ENCODE assay signal across 7 mouse cellular contexts in the genomic region with DNA sequence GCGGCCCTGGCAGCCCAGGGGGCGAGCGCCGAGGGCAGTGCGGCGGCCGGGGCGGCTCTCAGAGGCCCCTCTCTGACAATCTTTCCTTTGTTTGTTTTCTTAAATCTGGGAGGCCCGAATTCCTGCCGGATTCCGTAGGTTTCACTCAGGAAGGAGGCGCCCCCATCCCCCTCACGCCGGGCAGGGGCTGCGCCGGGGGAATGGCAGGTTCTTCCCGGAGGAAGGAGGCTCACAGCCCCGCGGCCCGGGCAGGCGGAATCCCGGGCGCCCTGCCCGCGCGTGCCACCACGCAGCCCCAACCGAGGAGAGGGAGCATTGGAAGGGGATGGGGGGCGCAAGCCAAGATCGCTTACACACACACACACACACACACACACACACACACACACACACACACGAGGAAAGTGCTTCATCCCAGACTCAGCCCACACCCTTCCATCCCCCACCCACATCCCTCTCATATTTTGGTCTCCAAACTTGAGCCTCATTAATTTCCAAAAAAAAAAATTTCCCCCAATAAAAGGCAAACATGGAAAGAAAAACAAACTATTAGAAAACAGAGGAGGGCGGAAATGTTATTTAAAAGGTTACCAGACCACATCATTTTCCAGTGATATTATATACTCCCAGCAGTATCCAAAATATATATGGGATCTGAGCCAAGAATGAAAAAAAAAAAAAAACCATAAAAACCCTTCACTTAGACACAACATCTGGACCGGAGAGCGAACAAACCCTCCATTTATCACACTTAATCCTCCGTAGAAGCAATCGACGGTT. TPM values are rescaled to one million over a fixed set of nuclear protein-coding genes. Genes with fewer than 3 reads are reported as not detected.
DNase-seq lines count a peak whose midpoint lies in the region; ATAC-seq and TF ChIP-seq lines count a peak whose summit lies in the region.

No protein-coding gene starts in this region.

- H3K27ac ChIP-seq in ES-E14 (ENCODE audit: insufficient read depth, low read depth, low read length, poor library complexity, severe bottlenecking) = no peak overlapping the region
- H3K27ac ChIP-seq in intestine, embryonic 16.5 days (ENCODE audit: low read length) = peak overlapping the region; percentile 95
- H3K27ac ChIP-seq in midbrain, embryonic 11.5 days (ENCODE audit: low read depth, low read length) = peak overlapping the region; percentile 64

- peak overlapping the region; percentile 81 for H3K4me2 ChIP-seq in intestine, embryonic 16.5 days (ENCODE audit: low read depth, low read length)
- peak overlapping the region; percentile 68 for H3K4me2 ChIP-seq in midbrain, embryonic 11.5 days

- 0 out of 2 replicates have a peak, but pooled peaks have one; percentile 8 for ATAC-seq in intestine, embryonic 16.5 days
- ATAC-seq in midbrain, embryonic 11.5 days (ENCODE audit: low FRiP score) = peak; percentile 22; the same call in 1 of the 2 replicates
- no peak for ATAC-seq in monocyte, adult 5-6 weeks (replicated peaks; ENCODE audit: insufficient number of reproducible peaks, low FRiP score, low TSS enrichment, poor library complexity, severe bottlenecking)

- no peaks in the 10 kb centered on the region for H3K36me3 ChIP-seq in ES-E14 (ENCODE audit: control insufficient read depth, insufficient read depth, low read length, poor library complexity, severe bottlenecking)
- no peaks in the 10 kb centered on the region for H3K36me3 ChIP-seq in intestine, embryonic 16.5 days (ENCODE audit: control insufficient read depth, insufficient read depth, low read length)
- H3K36me3 ChIP-seq in midbrain, embryonic 11.5 days (ENCODE audit: control insufficient read depth, insufficient read depth, low read length) = no peaks in the 10 kb centered on the region

- H3K4me3 ChIP-seq in ES-E14 (ENCODE audit: insufficient read depth in 1 of 2, low read depth in 1 of 2, low read length in 2 of 2, poor library complexity in 1 of 2, severe bottlenecking in 1 of 2) = peak overlapping the region; percentile 45 to 48
- peak overlapping the region; percentile 46 for H3K4me3 ChIP-seq in intestine, embryonic 16.5 days (ENCODE audit: low read length)
- peak overlapping the region; percentile 32 for H3K4me3 ChIP-seq in midbrain, embryonic 11.5 days (ENCODE audit: low read depth, low read length)

- DNase-seq in ES-E14 (ENCODE audit: low read depth, low spot score) = no peak
- DNase-seq in adrenal gland, postnatal 10 days = peak; percentile 48
- peak; percentile 53 for DNase-seq in gastrocnemius, postnatal 10 days
- DNase-seq in midbrain, embryonic 11.5 days (ENCODE audit: low spot score, missing footprints) = peak; percentile 94
- no peak for DNase-seq in thymus, postnatal 0 days (ENCODE audit: low spot score)

- H3K9ac ChIP-seq in ES-E14 (ENCODE audit: insufficient read depth, low read depth, low read length, poor library complexity, severe bottlenecking) = peak overlapping the region; percentile 6; the same call in 1 of the 2 replicates
- peak overlapping the region; percentile 66 for H3K9ac ChIP-seq in intestine, embryonic 16.5 days (ENCODE audit: low read depth, low read length)
- peak overlapping the region; percentile 52 for H3K9ac ChIP-seq in midbrain, embryonic 11.5 days (ENCODE audit: low read length)

- H3K4me1 ChIP-seq in ES-E14 (ENCODE audit: control insufficient read depth in 2 of 2, insufficient read depth in 2 of 2, low read length in 2 of 2, poor library complexity in 1 of 2) = peaks cover 8 to 14% of the 10 kb centered on the region in 2 experiments; a peak in 2 of 4 replicates
- H3K4me1 ChIP-seq in intestine, embryonic 16.5 days (ENCODE audit: control insufficient read depth, insufficient read depth, low read length) = peaks cover 47% of the 10 kb centered on the region
- H3K4me1 ChIP-seq in midbrain, embryonic 11.5 days (ENCODE audit: control insufficient read depth, insufficient read depth, low read length) = peaks cover 46% of the 10 kb centered on the region

- in situ Hi-C loops in ES-E14 (cut with MboI; ENCODE audit: low sequenced_read_pairs in 2 of 2, unreplicated experiment in 2 of 2) = no loop called here

- no peaks in the 10 kb centered on the region for H3K9me3 ChIP-seq in ES-E14 (ENCODE audit: control insufficient read depth, insufficient read depth, low read depth, low read length)
- H3K9me3 ChIP-seq in intestine, embryonic 16.5 days (ENCODE audit: control insufficient read depth, low read length) = no peaks in the 10 kb centered on the region
- no peaks in the 10 kb centered on the region for H3K9me3 ChIP-seq in midbrain, embryonic 11.5 days (ENCODE audit: control insufficient read depth, low read length)

- H3K27me3 ChIP-seq in intestine, embryonic 16.5 days (replicated peaks; ENCODE audit: control insufficient read depth, insufficient read depth, low read length) = no peaks in the 10 kb centered on the region
- H3K27me3 ChIP-seq in midbrain, embryonic 11.5 days (ENCODE audit: control insufficient read depth, insufficient read depth, low read length) = peaks cover 6% of the 10 kb centered on the region; the same call in 1 of the 2 replicates

- WGBS in intestine, embryonic 16.5 days = 1% methylated on average over 36 of the region's 37 CpGs
- under 1% methylated on average over 32 of the region's 37 CpGs for WGBS in midbrain, embryonic 11.5 days

TF ChIP-seq in ES-E14, 5 proteins besides CTCF, POLR2A, EP300 and RAD21:
- peak; percentile 25; the same call in 1 of the 2 replicates for TF ChIP-seq ZNF384 (IDR thresholded peaks at IDR 0.05; ENCODE audit: low read depth, low read length)
- TF ChIP-seq ZC3H11A (IDR thresholded peaks at IDR 0.05; ENCODE audit: borderline replicate concordance, low read depth, low read length) = no peak
TF ChIP-seq in ES-E14: peak in this region for 1.

RNA-seq across cellular contexts. Expression of a gene that starts 51.0 kb away (rescaled TPM):
- total RNA-seq in ES-E14 (2012; rRNA removed) = 25.2 and 42.4 TPM in 2 replicates
- 10 to 100 TPM; 24.8 to 25.6 TPM for total RNA-seq in adrenal gland, postnatal 10 days (2021)
- 10 to 100 TPM; 10.2 to 16.1 TPM for total RNA-seq in gastrocnemius, postnatal 10 days (2021)
- 12.5 and 13.6 TPM in 2 replicates for polyA plus RNA-seq in intestine, embryonic 16.5 days (2015; fragmentation: Nextera tagmentation; extraction: Ambion mirVana)
- polyA plus RNA-seq in midbrain, embryonic 11.5 days (2014; fragmentation: Nextera tagmentation; extraction: Ambion mirVana) = 24.6 and 27.5 TPM in 2 replicates
- total RNA-seq in monocyte, adult 5-6 weeks (2017) = 3.1 to 10.1 TPM (median 9.1 TPM) in 3 replicates
- polyA plus RNA-seq in thymus, postnatal 0 days (2015; fragmentation: Nextera tagmentation; extraction: Ambion mirVana) = 18.0 TPM in 2 replicates

Comparison
In these comparisons a context has a peak if more than half of its experiments do, and no peak if none do; other contexts are left out.
1. DNase-seq: peak in adrenal gland, postnatal 10 days (single experiment), gastrocnemius, postnatal 10 days (single experiment) and midbrain, embryonic 11.5 days (single experiment); none in ES-E14 (single experiment) and thymus, postnatal 0 days (single experiment).
2. H3K9ac ChIP-seq: peak in every context shown above with its lines; median percentile 66 in intestine, embryonic 16.5 days; 52 in midbrain, embryonic 11.5 days; 6 in ES-E14.
3. Peak in every context shown above with its lines, with median percentiles within 50 percentile points of each other: H3K4me3 ChIP-seq.